Mouse (Mus musculus) limb, embryonic 13.5 days (tissue): ENCODE data around the gene 4930563M21Rik. TPM values are rescaled to one million over a fixed set of nuclear protein-coding genes. Genes with fewer than 3 reads are reported as not detected.
A peak's percentile ranks its signal among the peaks of the same experiment; 100 is the strongest.
"Not testable (repeated sequence)": the region's sequence is repeated elsewhere in the genome, so short reads cannot be mapped to it uniquely, and the experiment has no call there.

Source experiments
- ATAC-seq: fragments of 200-750 bp; cut with Nextera tagmentation; 2 replicates; pipeline ENCODE4 v1.8.0; 2017; ENCODE audit warnings: low read depth, moderate number of reproducible peaks, moderate TSS enrichment; ENCODE audit not compliant: low FRiP score
- H3K27ac ChIP-seq: fragments of 300-500 bp; sonication (generic); 2 replicates; pipeline ENCODE4 v1.5.1; 2015; ENCODE audit warnings: inconsistent platforms, mild to moderate bottlenecking, moderate library complexity
- H3K27me3 ChIP-seq: fragments of 300-500 bp; sonication (generic); 2 replicates; pipeline ENCODE4 v1.6.1; 2015; ENCODE audit warnings: mild to moderate bottlenecking, inconsistent platforms
- H3K36me3 ChIP-seq: fragments of 300-500 bp; sonication (generic); 2 replicates; pipeline ENCODE4 v1.6.1; 2015; ENCODE audit warnings: inconsistent platforms, mild to moderate bottlenecking, moderate library complexity
- H3K4me1 ChIP-seq: fragments of 300-500 bp; sonication (generic); 2 replicates; pipeline ENCODE4 v1.6.1; 2015; ENCODE audit warnings: inconsistent platforms
- H3K4me2 ChIP-seq: fragments of 300-500 bp; sonication (generic); replicated peaks from 2 replicates; pipeline ENCODE4 v1.6.1; 2015; ENCODE audit warnings: inconsistent platforms, mild to moderate bottlenecking, moderate library complexity
- H3K4me3 ChIP-seq: fragments of 300-500 bp; sonication (generic); 2 replicates; pipeline ENCODE4 v1.5.1; 2015; ENCODE audit warnings: moderate library complexity, mild to moderate bottlenecking, inconsistent platforms
- H3K9ac ChIP-seq: fragments of 300-500 bp; sonication (generic); 2 replicates; pipeline ENCODE4 v1.6.1; 2015; ENCODE audit warnings: mild to moderate bottlenecking, inconsistent platforms
- H3K9me3 ChIP-seq: fragments of 300-500 bp; sonication (generic); 2 replicates; pipeline ENCODE4 v1.6.1; 2016; ENCODE audit warnings: inconsistent platforms
- WGBS: fragments of 180-500 bp; shearing (Covaris S2); methylation state at CpG from one replicate; pipeline ENCODE4 v1.1.7; 2015; 5-methylcytosine and 5-hydroxymethylcytosine counted together
- polyA plus RNA-seq: library from polyadenylated mRNA; unstranded; fragments of >200 nt; fragmentation: Nextera tagmentation; extraction: Ambion mirVana; gene quantifications from 2 replicates; pipeline ENCODE4 v1.2.1, GENCODE M21; 2015

Gene 4930563M21Rik
- polyA plus RNA-seq: not detected in 2 replicates

DNA sequence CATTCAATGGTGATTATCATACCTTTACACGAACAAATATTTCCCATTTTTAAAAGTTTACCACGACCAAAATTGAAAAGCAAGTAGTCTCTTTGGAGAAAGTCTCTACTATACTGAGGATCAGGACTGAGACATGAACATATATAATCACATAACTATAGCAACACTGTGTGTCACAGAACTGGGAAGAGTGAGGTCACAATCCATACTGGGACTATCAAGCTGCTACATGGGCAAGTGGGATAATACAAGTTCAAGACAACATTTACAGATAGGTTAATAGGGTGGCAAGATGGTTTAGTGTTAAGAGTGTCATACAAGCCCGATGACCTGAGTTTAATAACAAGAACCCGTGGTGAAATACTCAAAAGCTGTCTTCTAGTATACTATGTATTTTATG is at the start of gene 4930563M21Rik:
4930563M21Rik (minus strand) TSS at position 101 of the 400 bp plus-strand sequence.
- Histone ChIP-seq H3K4me2 (no peak within 1 kb of the TSS), H3K9me3 (peaks cover 8% of the 10 kb centered on the region; the same call in 1 of the 2 replicates), H3K9ac (no peak within 1 kb of the TSS), H3K27ac (no peak within 1 kb of the TSS), H3K27me3 (no peaks in the 10 kb centered on the region), H3K36me3 (no peaks in the 10 kb centered on the region), H3K4me1 (no peaks in the 10 kb centered on the region), H3K4me3 (no peak within 1 kb of the TSS)
- no peak for ATAC-seq
- WGBS: 77% methylated on average over 4 of the region's 4 CpGs

DNA sequence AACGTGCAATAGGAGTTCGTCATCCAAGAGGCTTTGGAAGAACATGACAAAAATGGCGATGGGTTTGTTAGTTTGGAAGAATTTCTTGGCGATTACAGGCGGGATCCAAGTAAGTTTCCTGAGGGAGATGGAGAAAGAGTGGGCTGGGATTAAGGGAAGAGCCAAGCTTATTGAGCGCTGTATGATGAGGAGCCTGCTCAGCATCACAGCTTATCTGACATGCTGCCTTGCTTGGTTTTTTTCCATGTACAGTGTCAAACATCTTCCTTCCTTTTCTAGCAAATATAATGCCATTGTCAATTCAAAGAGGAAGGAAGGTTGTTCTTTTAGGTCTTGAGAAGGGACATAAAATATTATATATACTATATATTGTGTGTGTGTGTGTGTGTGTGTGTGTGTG is 45.8 kb upstream of the 4930563M21Rik start:
- no peak for ATAC-seq
- Histone ChIP-seq H3K27ac (no peak overlapping the region), H3K4me2 (no peak overlapping the region), H3K27me3 (no peaks in the 10 kb centered on the region), H3K9ac (no peak overlapping the region), H3K4me3 (no peak overlapping the region), H3K4me1 (peaks cover 4% of the 10 kb centered on the region; the same call in 1 of the 2 replicates), H3K9me3 (no peaks in the 10 kb centered on the region), H3K36me3 (peaks cover 81% of the 10 kb centered on the region)
- 94% methylated on average over 6 of the region's 6 CpGs for whole genome bisulfite sequencing

DNA sequence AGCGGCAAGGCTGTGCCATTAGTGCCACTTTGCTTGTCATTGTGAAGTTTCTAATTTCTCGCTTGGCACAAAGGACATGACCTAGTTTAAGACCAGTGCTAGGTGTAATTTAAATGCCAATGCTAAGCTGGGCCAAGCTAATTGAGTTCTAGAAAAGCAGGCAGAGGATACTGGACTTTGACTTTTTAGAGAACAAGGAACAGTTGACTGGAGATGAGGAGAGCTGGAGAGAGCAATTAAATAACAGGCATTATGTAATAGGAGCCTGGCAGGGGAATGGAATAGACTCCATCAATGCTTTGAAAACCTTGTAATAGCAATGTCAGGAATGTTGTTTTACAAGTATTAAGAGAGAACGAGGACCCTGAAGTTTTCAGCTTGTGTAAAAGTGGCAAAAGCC is 43.4 kb upstream of the 4930563M21Rik start:
- Histone ChIP-seq H3K36me3 (peaks cover 61% of the 10 kb centered on the region), H3K9ac (no peak overlapping the region), H3K27me3 (no peaks in the 10 kb centered on the region), H3K4me2 (no peak overlapping the region), H3K9me3 (no peaks in the 10 kb centered on the region), H3K4me1 (peaks cover 4% of the 10 kb centered on the region; the same call in 1 of the 2 replicates), H3K27ac (no peak overlapping the region), H3K4me3 (no peak overlapping the region)
- 75% methylated on average over 3 of the region's 3 CpGs for WGBS
- no peak for ATAC-seq

DNA sequence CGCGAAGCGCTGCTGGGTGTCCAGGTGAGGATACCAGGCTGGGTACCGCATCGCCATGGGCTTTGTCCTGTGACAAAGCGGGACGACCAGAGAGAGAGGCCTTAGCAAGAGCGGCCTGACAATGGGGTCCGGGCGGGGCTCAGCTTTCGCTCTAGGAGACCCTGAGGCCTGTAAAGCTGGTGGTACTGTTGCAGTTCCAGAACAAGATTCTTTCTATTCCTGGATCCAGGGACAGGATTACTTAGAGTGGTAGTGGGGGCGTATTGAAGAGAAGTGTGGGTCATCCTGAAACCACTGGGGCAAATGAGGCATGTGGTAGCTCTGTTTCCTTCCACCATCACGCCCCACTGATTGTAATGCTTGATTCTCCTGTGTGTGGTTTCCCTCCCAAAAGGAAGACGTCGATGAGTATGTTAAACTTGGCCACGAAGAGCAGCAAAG is 31.9 kb upstream of the 4930563M21Rik start:
- peak; percentile 71; the same call in 1 of the 2 replicates for ATAC-seq
- peak overlapping the region; percentile 71 for H3K4me2 ChIP-seq

DNA sequence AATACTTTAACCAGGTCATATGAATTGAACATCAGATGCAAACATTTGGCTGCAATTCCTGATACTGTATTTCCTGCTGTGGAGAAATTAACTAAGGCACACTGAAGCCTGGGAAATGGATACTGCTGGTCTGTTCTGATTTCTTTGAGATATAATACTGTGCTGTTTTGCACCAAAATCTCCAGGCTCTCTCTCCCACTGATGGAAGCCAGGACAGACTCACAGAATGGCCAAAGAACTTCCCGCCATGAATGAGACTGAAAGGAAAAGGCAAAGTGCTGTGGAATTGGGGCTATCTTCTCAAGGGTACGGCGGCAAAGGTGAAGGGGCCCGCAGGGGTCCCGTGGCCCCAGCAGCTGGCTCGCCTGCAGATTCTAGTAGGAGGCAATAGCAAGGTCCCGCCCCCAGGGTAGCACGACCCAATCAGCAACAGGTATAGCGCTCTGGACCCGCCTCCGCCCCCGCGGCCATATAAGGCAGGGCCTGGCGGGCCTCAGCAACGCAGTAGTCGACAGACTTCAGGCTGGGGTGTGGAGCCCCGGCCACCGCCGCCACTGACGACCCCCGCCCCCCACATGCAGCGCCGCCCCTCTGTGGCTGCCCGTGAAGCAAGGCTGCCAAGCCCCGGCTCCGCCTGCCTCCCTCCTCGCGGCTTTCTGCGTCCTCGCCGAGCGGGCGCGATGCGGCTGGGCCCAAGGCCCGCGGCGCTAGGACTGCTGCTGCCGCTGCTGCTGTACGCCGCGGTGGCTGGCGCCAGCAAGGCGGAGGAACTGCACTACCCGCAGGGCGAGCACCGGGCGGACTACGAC is 31.2 kb upstream of the 4930563M21Rik start, which contains the start of gene Rcn2:
Rcn2 (plus strand) TSS at position 474 of the 809 bp plus-strand sequence.
- peaks cover 22% of the 10 kb centered on the region for H3K36me3 ChIP-seq
- WGBS: under 1% methylated on average over 48 of the region's 49 CpGs
- H3K4me3 ChIP-seq: peak within 1 kb of the TSS; percentile 78
- H3K4me1 ChIP-seq: peaks cover 16% of the 10 kb centered on the region
- H3K4me2 ChIP-seq: peak within 1 kb of the TSS; percentile 71
- no peaks in the 10 kb centered on the region for H3K27me3 ChIP-seq
- H3K9me3 ChIP-seq: no peaks in the 10 kb centered on the region
- peak within 1 kb of the TSS; percentile 96 for H3K9ac ChIP-seq
- H3K27ac ChIP-seq: peak within 1 kb of the TSS; percentile 98
- ATAC-seq: peak; percentile 100

More for the DNA sequence above, 31.9 kb upstream of the 4930563M21Rik start:
- Histone ChIP-seq H3K9me3 (no peaks in the 10 kb centered on the region), H3K36me3 (peaks cover 22% of the 10 kb centered on the region), H3K4me1 (peaks cover 16% of the 10 kb centered on the region), H3K4me3 (peak overlapping the region; percentile 78), H3K27me3 (no peaks in the 10 kb centered on the region), H3K9ac (peak overlapping the region; percentile 96), H3K27ac (peak overlapping the region; percentile 98)
- WGBS: under 1% methylated on average over 16 of the region's 16 CpGs

DNA sequence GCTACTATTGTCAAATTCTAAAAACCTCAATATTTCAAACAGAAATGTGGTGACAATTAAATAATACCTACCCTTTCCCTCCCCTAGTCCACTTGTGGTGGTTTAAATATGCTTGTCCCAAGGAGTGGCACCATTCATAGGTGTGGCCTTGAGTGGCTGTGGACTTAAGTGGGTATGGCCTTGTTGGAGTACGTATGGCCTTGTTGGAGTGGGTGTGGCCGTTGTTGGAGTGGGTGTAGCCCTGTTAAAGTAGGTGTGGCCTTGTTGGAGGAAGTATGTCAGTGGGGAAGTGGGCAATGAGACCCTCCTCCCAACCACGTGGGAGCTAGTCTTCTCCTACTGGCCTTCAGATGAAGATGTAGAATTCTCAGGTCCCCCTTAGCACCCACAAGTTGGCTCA is 21.9 kb upstream of the 4930563M21Rik start:
- no peak overlapping the region for H3K9ac ChIP-seq
- no peaks in the 10 kb centered on the region for H3K27me3 ChIP-seq
- H3K4me1 ChIP-seq: no peaks in the 10 kb centered on the region
- no peak overlapping the region for H3K4me3 ChIP-seq
- no peak overlapping the region for H3K4me2 ChIP-seq
- no peak overlapping the region for H3K27ac ChIP-seq
- H3K9me3 ChIP-seq: no peaks in the 10 kb centered on the region
- WGBS: 70% methylated on average over 3 of the region's 3 CpGs
- no peak for ATAC-seq
- no peaks in the 10 kb centered on the region for H3K36me3 ChIP-seq

DNA sequence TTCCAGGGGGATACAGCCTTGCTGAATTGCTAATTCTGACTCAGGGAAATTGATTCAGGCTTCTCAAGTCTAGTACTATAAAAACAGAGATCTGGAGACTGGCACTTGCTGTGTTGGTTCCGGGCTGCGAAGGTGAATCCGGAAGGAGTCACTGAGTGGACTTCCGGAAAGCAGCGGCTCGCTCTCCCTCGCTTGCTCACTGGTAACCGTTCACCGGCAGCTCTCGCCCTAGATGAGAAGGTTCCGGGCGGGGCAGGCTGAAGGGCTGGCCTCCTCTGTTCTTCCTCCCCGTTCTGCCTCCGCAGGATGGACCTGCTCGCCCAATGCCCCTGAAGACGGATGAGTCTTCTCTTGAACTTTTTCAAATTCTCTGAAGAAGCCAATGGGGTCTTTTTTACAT is 16.9 kb upstream of the 4930563M21Rik start:
- no peak for ATAC-seq
- no peaks in the 10 kb centered on the region for H3K27me3 ChIP-seq
- H3K27ac ChIP-seq: no peak overlapping the region
- H3K36me3 ChIP-seq: no peaks in the 10 kb centered on the region
- no peaks in the 10 kb centered on the region for H3K9me3 ChIP-seq
- no peak overlapping the region for H3K4me2 ChIP-seq
- no peak overlapping the region for H3K4me3 ChIP-seq
- H3K4me1 ChIP-seq: no peaks in the 10 kb centered on the region
- H3K9ac ChIP-seq: no peak overlapping the region
- WGBS: 82% methylated on average over 16 of the region's 16 CpGs

DNA sequence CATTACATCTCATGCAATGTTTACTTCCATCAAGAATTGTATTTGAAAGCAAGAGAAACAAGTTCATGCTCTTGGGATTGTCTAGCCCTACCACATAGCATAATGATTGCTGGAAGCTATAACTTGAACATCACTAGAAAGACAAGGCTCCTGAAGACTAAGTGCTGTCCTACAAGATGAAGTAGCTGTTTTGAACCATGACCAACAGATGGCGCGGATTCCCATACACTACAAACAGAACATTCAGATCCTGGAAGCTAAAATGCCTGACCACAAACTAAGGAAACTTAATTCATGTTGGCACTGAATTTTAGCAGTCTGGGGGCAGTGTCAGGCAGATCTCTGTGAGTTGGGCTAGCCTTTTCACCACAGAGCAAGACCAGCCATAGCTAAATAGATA is 14.4 kb upstream of the 4930563M21Rik start:
- no peaks in the 10 kb centered on the region for H3K4me1 ChIP-seq
- H3K27ac ChIP-seq: no peak overlapping the region
- no peak overlapping the region for H3K9ac ChIP-seq
- no peak overlapping the region for H3K4me3 ChIP-seq
- no peak overlapping the region for H3K4me2 ChIP-seq
- no peaks in the 10 kb centered on the region for H3K27me3 ChIP-seq
- no peak for ATAC-seq
- H3K9me3 ChIP-seq: no peaks in the 10 kb centered on the region
- 55% methylated on average over 2 of the region's 2 CpGs for WGBS
- H3K36me3 ChIP-seq: no peaks in the 10 kb centered on the region

DNA sequence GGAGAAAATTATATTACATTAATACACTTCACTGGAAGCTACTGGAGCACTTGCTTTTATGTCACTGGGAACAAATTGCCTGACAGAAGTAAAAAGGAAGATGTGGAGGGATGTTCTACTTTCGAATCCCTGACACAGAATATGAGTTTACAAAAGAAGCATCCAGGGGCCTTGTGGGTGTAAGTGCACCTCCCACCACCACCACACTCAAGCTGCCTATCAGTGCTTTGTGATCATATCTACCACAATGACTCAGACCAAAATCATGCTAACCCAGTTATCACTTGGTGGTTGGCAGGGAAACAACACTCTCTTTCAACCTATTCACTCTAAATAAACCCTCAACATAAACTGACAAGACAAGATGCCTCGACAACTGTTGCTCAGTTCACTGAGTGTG is 5.7 kb downstream of the 4930563M21Rik start:
- 69% methylated on average over 2 of the region's 2 CpGs for WGBS
- H3K27ac ChIP-seq: not testable (repeated sequence)

DNA sequence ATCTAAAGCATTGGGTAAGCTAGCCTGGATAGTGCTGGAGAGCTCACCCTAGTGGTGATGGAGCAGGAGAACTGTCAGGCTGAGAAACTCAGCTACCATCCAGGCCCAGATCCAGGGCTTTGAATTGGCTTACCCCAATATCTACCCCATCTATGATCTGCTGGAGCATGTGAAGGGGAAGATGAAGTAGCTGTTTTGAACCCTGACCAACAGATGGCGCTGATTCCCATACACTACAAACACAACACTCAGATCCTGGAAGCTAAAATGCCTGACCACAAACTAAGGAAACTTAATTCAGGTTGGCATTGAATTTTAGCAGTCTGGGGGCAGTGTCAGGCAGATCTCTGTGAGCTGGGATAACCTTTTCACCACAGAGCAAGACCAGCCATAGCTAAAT is 63.5 kb downstream of the 4930563M21Rik start:
- no peak overlapping the region for H3K4me2 ChIP-seq
- H3K4me1 ChIP-seq: no peaks in the 10 kb centered on the region
- H3K4me3 ChIP-seq: no peak overlapping the region
- no peak for ATAC-seq
- no peak overlapping the region for H3K27ac ChIP-seq
- H3K9ac ChIP-seq: no peak overlapping the region
- peaks cover 17% of the 10 kb centered on the region; the same call in 1 of the 2 replicates for H3K36me3 ChIP-seq
- 21% methylated on average over 1 of the region's 1 CpGs for WGBS
- H3K9me3 ChIP-seq: 0 out of 2 replicates have a peak, but pooled peaks cover 3% of the 10 kb centered on the region
- H3K27me3 ChIP-seq: no peaks in the 10 kb centered on the region

More for the DNA sequence above, 5.7 kb downstream of the 4930563M21Rik start:
- not testable (repeated sequence) for H3K36me3 ChIP-seq, H3K4me3 ChIP-seq, ATAC-seq, H3K4me1 ChIP-seq, H3K9me3 ChIP-seq, H3K27me3 ChIP-seq, H3K9ac ChIP-seq, H3K4me2 ChIP-seq

DNA sequence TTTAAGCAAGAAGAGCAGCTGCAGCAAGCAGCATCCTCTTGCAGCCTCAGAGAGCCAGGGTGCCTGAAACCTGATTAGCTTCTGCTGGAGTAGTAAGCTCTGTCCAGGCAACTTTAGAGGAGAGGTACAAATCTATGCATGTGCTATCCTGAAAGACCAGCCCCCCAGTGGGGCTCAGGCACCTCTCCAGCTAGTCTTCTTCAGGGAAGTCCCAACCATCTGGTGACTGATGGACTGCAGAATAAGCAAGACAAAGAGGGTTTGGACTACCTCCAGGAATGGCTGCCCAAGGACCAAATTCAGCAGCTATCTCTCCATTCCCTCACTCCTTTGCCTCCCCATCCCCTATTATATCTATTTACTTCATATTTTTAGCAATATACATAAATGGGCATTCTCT is 69.0 kb downstream of the 4930563M21Rik start:
- ATAC-seq: no peak
- peaks cover 20% of the 10 kb centered on the region for H3K4me1 ChIP-seq
- H3K9ac ChIP-seq: no peak overlapping the region
- no peak overlapping the region for H3K4me3 ChIP-seq
- 0 out of 2 replicates have a peak, but pooled peaks cover 11% of the 10 kb centered on the region for H3K36me3 ChIP-seq
- H3K9me3 ChIP-seq: no peaks in the 10 kb centered on the region
- no peak overlapping the region for H3K27ac ChIP-seq
- no peaks in the 10 kb centered on the region for H3K27me3 ChIP-seq
- H3K4me2 ChIP-seq: no peak overlapping the region

DNA sequence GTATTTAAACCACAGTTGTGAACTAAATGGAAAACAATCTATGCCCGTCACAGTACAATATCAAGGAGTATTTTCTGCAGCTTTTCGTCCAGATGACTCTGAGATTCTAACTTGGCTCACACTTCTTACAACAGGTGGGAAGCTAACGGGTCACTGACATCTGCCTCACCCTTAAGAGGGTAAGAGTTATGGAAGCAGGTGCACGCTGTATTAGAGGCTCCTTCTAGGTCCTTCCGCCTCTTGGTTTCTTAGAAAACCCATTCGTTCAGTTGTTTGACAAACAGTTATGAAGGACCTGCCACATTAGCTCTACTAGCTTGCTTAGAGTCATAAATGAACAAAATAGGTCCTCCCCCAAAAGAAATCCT is 71.7 kb downstream of the 4930563M21Rik start:
- Histone ChIP-seq H3K36me3 (no peaks in the 10 kb centered on the region), H3K4me1 (peaks cover 20% of the 10 kb centered on the region), H3K27ac (peak overlapping the region; percentile 75; the same call in 1 of the 2 replicates), H3K9me3 (no peaks in the 10 kb centered on the region), H3K9ac (peak overlapping the region; percentile 72), H3K4me3 (peak overlapping the region; percentile 61), H3K27me3 (no peaks in the 10 kb centered on the region), H3K4me2 (peak overlapping the region; percentile 72)
- 54% methylated on average over 6 of the region's 6 CpGs for WGBS
- ATAC-seq: no peak
